Mouse (Mus musculus): ENCODE measurements at regions not wholly inside any gene's neighbourhood (a gene's known extent, or its start where the extent isn't known, plus 50 kb on each side); places are given as distances from the start of the nearest gene placed in this dataset.

DNA sequence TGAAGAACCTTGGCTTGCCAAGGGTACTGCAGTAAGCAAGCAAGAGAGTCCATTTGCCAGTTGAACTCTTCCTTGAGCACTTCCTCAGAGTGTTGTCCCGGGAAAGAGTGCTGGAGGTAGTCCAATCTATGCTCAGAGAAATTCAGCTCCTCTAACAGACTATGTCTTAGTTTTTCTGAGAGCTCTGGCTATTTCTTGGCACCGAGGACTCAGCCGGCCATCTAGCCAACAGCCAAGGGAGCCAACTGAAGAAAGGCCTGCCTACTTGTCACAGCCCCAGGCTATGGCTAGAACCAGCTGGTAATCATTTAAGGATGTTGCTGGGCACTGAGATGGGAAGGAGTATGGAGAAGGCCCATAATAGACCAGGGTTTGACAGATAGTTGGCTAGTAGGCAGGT lies 70.8 kb upstream of the Pja1 start:
- no peak for TF ChIP-seq POLR2A (IDR thresholded peaks at IDR 0.05; ENCODE audit: borderline replicate concordance, extremely low read depth, insufficient read depth, insufficient read length, poor library complexity, severe bottlenecking)
- no peak for TF ChIP-seq CTCF (IDR thresholded peaks at IDR 0.05; ENCODE audit: borderline replicate concordance, extremely low read depth, insufficient read depth, insufficient read length)

Measured in brain, embryonic 14.5 days (tissue).